Mouse (Mus musculus): ENCODE measurements at regions not wholly inside any gene's neighbourhood (a gene's known extent, or its start where the extent isn't known, plus 50 kb on each side); places are given as distances from the start of the nearest gene placed in this dataset.

GRCm38 (mm10) chr1:121049684-121050083 is 282.7 kb downstream of the Insig2 start:
- H3K4me3 ChIP-seq (ENCODE audit: low read depth, low read length), result no peak overlapping the region
- no peak for ATAC-seq (ENCODE audit: extremely low read depth, insufficient number of reproducible peaks, low FRiP score, poor library complexity, severe bottlenecking)
- H3K9me3 ChIP-seq (replicated peaks), result peaks cover 55% of the 10 kb centered on the region
- no peaks in the 10 kb centered on the region for H3K36me3 ChIP-seq (replicated peaks)
- no peak for DNase-seq (ENCODE audit: low spot score)
- H3K27me3 ChIP-seq (ENCODE audit: insufficient read depth, low read length), result no peaks in the 10 kb centered on the region
- no peak for TF ChIP-seq GATA2 (IDR thresholded peaks at IDR 0.05; ENCODE audit: borderline replicate concordance, low read depth, low read length)
- no peak for TF ChIP-seq GATA1 (IDR thresholded peaks at IDR 0.05; ENCODE audit: borderline replicate concordance, low read length)
- no peak for TF ChIP-seq CTCF (IDR thresholded peaks at IDR 0.05; ENCODE audit: low read depth, low read length)
- no peak for TF ChIP-seq POLR2AphosphoS5 (IDR thresholded peaks at IDR 0.05; ENCODE audit: insufficient replicate concordance, low read depth, low read length)
- no peak for TF ChIP-seq TAL1 (conservative IDR thresholded peaks at IDR 0.05; ENCODE audit: low read depth, low read length)
- H3K4me1 ChIP-seq (ENCODE audit: insufficient read depth, low read depth, low read length), result no peaks in the 10 kb centered on the region

- Histone ChIP-seq H3K36me3 (replicated peaks) (no peaks in the 10 kb centered on the region), H3K4me3 (ENCODE audit: low read depth, low read length) (no peak overlapping the region), H3K27me3 (ENCODE audit: insufficient read depth, low read length) (no peaks in the 10 kb centered on the region), H3K9me3 (replicated peaks) (peaks cover 56% of the 10 kb centered on the region), H3K4me1 (ENCODE audit: insufficient read depth, low read depth, low read length) (no peaks in the 10 kb centered on the region)
- TF ChIP-seq CTCF (IDR thresholded peaks at IDR 0.05; ENCODE audit: low read depth, low read length), result no peak
- no peak for TF ChIP-seq TAL1 (conservative IDR thresholded peaks at IDR 0.05; ENCODE audit: low read depth, low read length)
- TF ChIP-seq GATA2 (IDR thresholded peaks at IDR 0.05; ENCODE audit: borderline replicate concordance, low read depth, low read length), result no peak
- TF ChIP-seq POLR2AphosphoS5 (IDR thresholded peaks at IDR 0.05; ENCODE audit: insufficient replicate concordance, low read depth, low read length), result no peak
- no peak for TF ChIP-seq GATA1 (IDR thresholded peaks at IDR 0.05; ENCODE audit: borderline replicate concordance, low read length)
- no peak for DNase-seq (ENCODE audit: low spot score)
- ATAC-seq (ENCODE audit: extremely low read depth, insufficient number of reproducible peaks, low FRiP score, poor library complexity, severe bottlenecking), result no peak
Measured at GRCm38 (mm10) chr1:121050695-121051495, 281.5 kb downstream of the Insig2 start.

- TF ChIP-seq GATA2 (IDR thresholded peaks at IDR 0.05; ENCODE audit: borderline replicate concordance, low read depth, low read length) (no peak), TAL1 (conservative IDR thresholded peaks at IDR 0.05; ENCODE audit: low read depth, low read length) (no peak), POLR2AphosphoS5 (IDR thresholded peaks at IDR 0.05; ENCODE audit: insufficient replicate concordance, low read depth, low read length) (no peak), CTCF (IDR thresholded peaks at IDR 0.05; ENCODE audit: low read depth, low read length) (no peak), GATA1 (IDR thresholded peaks at IDR 0.05; ENCODE audit: borderline replicate concordance, low read length) (no peak)
- Histone ChIP-seq H3K4me3 (ENCODE audit: low read depth, low read length) (no peak overlapping the region), H3K4me1 (ENCODE audit: insufficient read depth, low read depth, low read length) (no peaks in the 10 kb centered on the region), H3K36me3 (replicated peaks) (no peaks in the 10 kb centered on the region), H3K27me3 (ENCODE audit: insufficient read depth, low read length) (no peaks in the 10 kb centered on the region), H3K9me3 (replicated peaks) (peaks cover 54% of the 10 kb centered on the region)
- DNase-seq (ENCODE audit: low spot score) (no peak), ATAC-seq (ENCODE audit: extremely low read depth, insufficient number of reproducible peaks, low FRiP score, poor library complexity, severe bottlenecking) (no peak)
Measured at GRCm38 (mm10) chr1:121051496-121052119, 280.8 kb downstream of the Insig2 start.

GRCm38 (mm10) chr1:121052120-121052501 is 280.3 kb downstream of the Insig2 start:
- Histone ChIP-seq H3K4me3 (ENCODE audit: low read depth, low read length) (no peak overlapping the region), H3K27me3 (ENCODE audit: insufficient read depth, low read length) (no peaks in the 10 kb centered on the region)
- ATAC-seq (ENCODE audit: extremely low read depth, insufficient number of reproducible peaks, low FRiP score, poor library complexity, severe bottlenecking), result no peak

GRCm38 (mm10) chr1:121053692-121054091 is 278.7 kb downstream of the Insig2 start:
- TF ChIP-seq GATA2 (IDR thresholded peaks at IDR 0.05; ENCODE audit: borderline replicate concordance, low read depth, low read length) (no peak), GATA1 (IDR thresholded peaks at IDR 0.05; ENCODE audit: borderline replicate concordance, low read length) (no peak), CTCF (IDR thresholded peaks at IDR 0.05; ENCODE audit: low read depth, low read length) (no peak), TAL1 (conservative IDR thresholded peaks at IDR 0.05; ENCODE audit: low read depth, low read length) (no peak), POLR2AphosphoS5 (IDR thresholded peaks at IDR 0.05; ENCODE audit: insufficient replicate concordance, low read depth, low read length) (no peak)
- Histone ChIP-seq H3K36me3 (replicated peaks) (no peaks in the 10 kb centered on the region), H3K27me3 (ENCODE audit: insufficient read depth, low read length) (no peaks in the 10 kb centered on the region), H3K9me3 (replicated peaks) (peaks cover 65% of the 10 kb centered on the region), H3K4me1 (ENCODE audit: insufficient read depth, low read depth, low read length) (no peaks in the 10 kb centered on the region), H3K4me3 (ENCODE audit: low read depth, low read length) (no peak overlapping the region)
- DNase-seq (ENCODE audit: low spot score) (no peak), ATAC-seq (ENCODE audit: extremely low read depth, insufficient number of reproducible peaks, low FRiP score, poor library complexity, severe bottlenecking) (no peak)

More at GRCm38 (mm10) chr1:121052120-121052501, 280.3 kb downstream of the Insig2 start:
- TF ChIP-seq POLR2AphosphoS5 (IDR thresholded peaks at IDR 0.05; ENCODE audit: insufficient replicate concordance, low read depth, low read length) (no peak), TAL1 (conservative IDR thresholded peaks at IDR 0.05; ENCODE audit: low read depth, low read length) (no peak), GATA2 (IDR thresholded peaks at IDR 0.05; ENCODE audit: borderline replicate concordance, low read depth, low read length) (no peak), GATA1 (IDR thresholded peaks at IDR 0.05; ENCODE audit: borderline replicate concordance, low read length) (no peak), CTCF (IDR thresholded peaks at IDR 0.05; ENCODE audit: low read depth, low read length) (no peak)
- no peaks in the 10 kb centered on the region for H3K4me1 ChIP-seq (ENCODE audit: insufficient read depth, low read depth, low read length)
- H3K9me3 ChIP-seq (replicated peaks), result peaks cover 58% of the 10 kb centered on the region
- no peaks in the 10 kb centered on the region for H3K36me3 ChIP-seq (replicated peaks)
- DNase-seq (ENCODE audit: low spot score), result no peak

GRCm38 (mm10) chr1:121074569-121074968 is 257.8 kb downstream of the Insig2 start:
- no peak for DNase-seq (ENCODE audit: low spot score)
- ATAC-seq (ENCODE audit: extremely low read depth, insufficient number of reproducible peaks, low FRiP score, poor library complexity, severe bottlenecking), result no peak
- H3K27me3 ChIP-seq (ENCODE audit: insufficient read depth, low read length), result no peaks in the 10 kb centered on the region
- no peaks in the 10 kb centered on the region for H3K36me3 ChIP-seq (replicated peaks)
- no peaks in the 10 kb centered on the region for H3K4me1 ChIP-seq (ENCODE audit: insufficient read depth, low read depth, low read length)
- H3K4me3 ChIP-seq (ENCODE audit: low read depth, low read length), result no peak overlapping the region
- H3K9me3 ChIP-seq (replicated peaks), result peaks cover 70% of the 10 kb centered on the region
- TF ChIP-seq POLR2AphosphoS5 (IDR thresholded peaks at IDR 0.05; ENCODE audit: insufficient replicate concordance, low read depth, low read length) (no peak), TAL1 (conservative IDR thresholded peaks at IDR 0.05; ENCODE audit: low read depth, low read length) (no peak), GATA2 (IDR thresholded peaks at IDR 0.05; ENCODE audit: borderline replicate concordance, low read depth, low read length) (no peak), CTCF (IDR thresholded peaks at IDR 0.05; ENCODE audit: low read depth, low read length) (no peak), GATA1 (IDR thresholded peaks at IDR 0.05; ENCODE audit: borderline replicate concordance, low read length) (no peak)

Data from G1E (cell line).